Mouse (Mus musculus) forebrain, embryonic 16.5 days (tissue): ENCODE results near the gene Nap1l1. TPM values are rescaled to one million over a fixed set of nuclear protein-coding genes. Genes with fewer than 3 reads are reported as not detected.

ENCODE experiments used
- ATAC-seq: fragments of 200-750 bp; cut with Nextera tagmentation; 2 replicates; pipeline ENCODE4 v1.8.0; 2017; ENCODE audit warnings: mild to moderate bottlenecking, moderate library complexity
- H3K27ac ChIP-seq: fragments of 300-500 bp; sonication (generic); 2 replicates; pipeline ENCODE4 v1.5.1; 2014; ENCODE audit warnings: low read length, control low read depth
- H3K27me3 ChIP-seq: fragments of 300-500 bp; sonication (generic); replicated peaks from 2 replicates; pipeline ENCODE4 v1.6.1; 2014; ENCODE audit warnings: low read length; ENCODE audit not compliant: control insufficient read depth, insufficient read depth
- H3K36me3 ChIP-seq: fragments of 300-500 bp; sonication (generic); 2 replicates; pipeline ENCODE4 v1.6.1; 2014; ENCODE audit not compliant: control insufficient read depth, insufficient read depth
- H3K4me1 ChIP-seq: fragments of 300-500 bp; sonication (generic); replicated peaks from 2 replicates; pipeline ENCODE4 v1.6.1; 2014; ENCODE audit warnings: low read length; ENCODE audit not compliant: control insufficient read depth, insufficient read depth
- H3K4me2 ChIP-seq: fragments of 300-500 bp; sonication (generic); 2 replicates; pipeline ENCODE4 v1.6.1; 2014; ENCODE audit warnings: mild to moderate bottlenecking, low read length, control low read depth
- H3K4me3 ChIP-seq: fragments of 300-500 bp; sonication (generic); replicated peaks from 2 replicates; pipeline ENCODE4 v1.5.1; 2014; ENCODE audit warnings: mild to moderate bottlenecking, low read length, control low read depth
- H3K9ac ChIP-seq: fragments of 300-500 bp; sonication (generic); replicated peaks from 2 replicates; pipeline ENCODE4 v1.6.1; 2014; ENCODE audit warnings: low read depth, low read length, control low read depth
- H3K9me3 ChIP-seq: fragments of 300-500 bp; sonication (generic); 2 replicates; pipeline ENCODE4 v1.6.1; 2016; ENCODE audit warnings: low read length; ENCODE audit not compliant: control insufficient read depth
- WGBS: fragments of 180-500 bp; shearing (Covaris S2); extraction: QIAGEN DNeasy Blood & Tissue Kit; methylation state at CpG from one replicate; pipeline ENCODE4 v1.1.7; 2014; 5-methylcytosine and 5-hydroxymethylcytosine counted together
- polyA plus RNA-seq: library from polyadenylated mRNA; unstranded; fragments of >200 nt; fragmentation: Nextera tagmentation; extraction: Ambion mirVana; gene quantifications from 2 replicates; pipeline ENCODE4 v1.2.1, GENCODE M21; 2015

The Nap1l1 gene
- polyA plus RNA-seq, 1 experiment from 2014 or later = 199 TPM

- WGBS = 8% methylated on average over 7 of the region's 7 CpGs
- ATAC-seq = no peak
- Histone ChIP-seq H3K9me3 (no peaks in the 10 kb centered on the region), H3K4me2 (peak overlapping the region; percentile 96), H3K4me1 (peaks cover 24% of the 10 kb centered on the region), H3K36me3 (no peaks in the 10 kb centered on the region), H3K27ac (0 out of 2 replicates have a peak overlapping the region, but pooled peaks have one; percentile 23), H3K4me3 (peak overlapping the region; percentile 85), H3K27me3 (no peaks in the 10 kb centered on the region), H3K9ac (peak overlapping the region; percentile 35; the same call in 1 of the 2 replicates)
Observed at GRCm38 (mm10) chr10:111508324-111509080, 35.5 kb downstream of the Nap1l1 start.

- WGBS = 40% methylated on average over 8 of the region's 8 CpGs
- Histone ChIP-seq H3K27me3 (no peaks in the 10 kb centered on the region), H3K4me3 (peak overlapping the region; percentile 34), H3K27ac (0 out of 2 replicates have a peak overlapping the region, but pooled peaks have one; percentile 23), H3K4me1 (peaks cover 24% of the 10 kb centered on the region), H3K9me3 (no peaks in the 10 kb centered on the region), H3K9ac (peak overlapping the region; percentile 35; the same call in 1 of the 2 replicates), H3K4me2 (peak overlapping the region; percentile 47), H3K36me3 (no peaks in the 10 kb centered on the region)
- ATAC-seq = no peak
Observed at GRCm38 (mm10) chr10:111509103-111509784, 36.2 kb downstream of the Nap1l1 start.

- Histone ChIP-seq H3K9me3 (no peaks in the 10 kb centered on the region), H3K9ac (no peak overlapping the region), H3K27me3 (no peaks in the 10 kb centered on the region), H3K4me1 (peaks cover 24% of the 10 kb centered on the region), H3K4me3 (no peak overlapping the region), H3K4me2 (peak overlapping the region; percentile 47), H3K36me3 (no peaks in the 10 kb centered on the region), H3K27ac (no peak overlapping the region)
- 85% methylated on average over 7 of the region's 7 CpGs for WGBS
- no peak for ATAC-seq
Observed at GRCm38 (mm10) chr10:111509981-111510380, 37.0 kb downstream of the Nap1l1 start.

GRCm38 (mm10) chr10:111510798-111511197 is 37.8 kb downstream of the Nap1l1 start:
- no peak overlapping the region for H3K9ac ChIP-seq
- peaks cover 20% of the 10 kb centered on the region for H3K4me1 ChIP-seq
- H3K27ac ChIP-seq = no peak overlapping the region
- H3K4me3 ChIP-seq = no peak overlapping the region
- H3K4me2 ChIP-seq = no peak overlapping the region
- no peaks in the 10 kb centered on the region for H3K27me3 ChIP-seq
- H3K36me3 ChIP-seq = no peaks in the 10 kb centered on the region
- 48% methylated on average over 7 of the region's 7 CpGs for WGBS
- no peaks in the 10 kb centered on the region for H3K9me3 ChIP-seq
- ATAC-seq = no peak

- Histone ChIP-seq H3K9me3 (no peaks in the 10 kb centered on the region), H3K4me3 (no peak overlapping the region), H3K9ac (no peak overlapping the region), H3K36me3 (no peaks in the 10 kb centered on the region), H3K27ac (no peak overlapping the region), H3K4me2 (no peak overlapping the region), H3K27me3 (no peaks in the 10 kb centered on the region), H3K4me1 (peaks cover 17% of the 10 kb centered on the region)
- 70% methylated on average over 10 of the region's 10 CpGs for WGBS
- no peak for ATAC-seq
Observed at GRCm38 (mm10) chr10:111512036-111512568, 39.1 kb downstream of the Nap1l1 start.

GRCm38 (mm10) chr10:111514282-111514885 is 41.4 kb downstream of the Nap1l1 start:
- Histone ChIP-seq H3K27me3 (no peaks in the 10 kb centered on the region), H3K4me3 (no peak overlapping the region), H3K27ac (no peak overlapping the region), H3K9me3 (no peaks in the 10 kb centered on the region), H3K9ac (no peak overlapping the region), H3K36me3 (no peaks in the 10 kb centered on the region), H3K4me2 (no peak overlapping the region), H3K4me1 (peaks cover 3% of the 10 kb centered on the region; the same call in 1 of the 2 replicates)
- 94% methylated on average over 5 of the region's 5 CpGs for WGBS
- ATAC-seq = no peak

GRCm38 (mm10) chr10:111515071-111516010 is 42.3 kb downstream of the Nap1l1 start:
- Histone ChIP-seq H3K27me3 (no peaks in the 10 kb centered on the region), H3K9me3 (no peaks in the 10 kb centered on the region), H3K4me1 (peaks cover 9% of the 10 kb centered on the region), H3K9ac (no peak overlapping the region), H3K27ac (no peak overlapping the region), H3K4me3 (no peak overlapping the region), H3K36me3 (no peaks in the 10 kb centered on the region), H3K4me2 (no peak overlapping the region)
- 91% methylated on average over 17 of the region's 17 CpGs for WGBS
- ATAC-seq = no peak

GRCm38 (mm10) chr10:111516172-111516588 is 43.2 kb downstream of the Nap1l1 start:
- Histone ChIP-seq H3K4me2 (no peak overlapping the region), H3K36me3 (no peaks in the 10 kb centered on the region), H3K27me3 (no peaks in the 10 kb centered on the region), H3K4me1 (peaks cover 14% of the 10 kb centered on the region), H3K4me3 (no peak overlapping the region), H3K9ac (no peak overlapping the region), H3K9me3 (no peaks in the 10 kb centered on the region), H3K27ac (no peak overlapping the region)
- ATAC-seq = no peak
- WGBS = 78% methylated on average over 13 of the region's 13 CpGs
